Mouse (Mus musculus) limb, embryonic 10.5 days (tissue): ENCODE measurements around the gene Gpr155. TPM values are rescaled to one million over a fixed set of nuclear protein-coding genes. Genes with fewer than 3 reads are reported as not detected.

Experiments used
- DNase-seq: peaks from one replicate; pipeline ENCODE4 v3.0.0-alpha.2; 2017; ENCODE audit warnings: low spot score
- H3K27ac ChIP-seq: fragments of 300-500 bp; sonication (generic); 2 replicates; pipeline ENCODE4 v1.5.1; 2016; ENCODE audit warnings: mild to moderate bottlenecking
- H3K27me3 ChIP-seq: fragments of 300-500 bp; sonication (generic); 2 replicates; pipeline ENCODE4 v1.6.1; 2016; ENCODE audit warnings: low read depth, mild to moderate bottlenecking; ENCODE audit not compliant: poor library complexity, severe bottlenecking
- H3K36me3 ChIP-seq: fragments of 300-500 bp; sonication (generic); 2 replicates; pipeline ENCODE4 v1.6.1; 2016; ENCODE audit warnings: mild to moderate bottlenecking, moderate library complexity
- H3K4me1 ChIP-seq: fragments of 300-500 bp; sonication (generic); 2 replicates; pipeline ENCODE4 v1.6.1; 2016
- H3K4me3 ChIP-seq: fragments of 300-500 bp; sonication (generic); 2 replicates; pipeline ENCODE4 v1.5.1; 2016; ENCODE audit warnings: mild to moderate bottlenecking, moderate library complexity
- H3K9me3 ChIP-seq: fragments of 300-500 bp; sonication (generic); replicated peaks from 2 replicates; pipeline ENCODE4 v1.6.1; 2016; ENCODE audit warnings: mild to moderate bottlenecking
- WGBS: fragments of 180-500 bp; shearing (Covaris S2); methylation state at CpG from one replicate; pipeline ENCODE4 v1.1.7; 2016; 5-methylcytosine and 5-hydroxymethylcytosine counted together
- polyA plus RNA-seq: library from polyadenylated mRNA; unstranded; fragments of >200 nt; fragmentation: Nextera tagmentation; extraction: Ambion mirVana; gene quantifications from 2 replicates; pipeline ENCODE4 v1.2.1, GENCODE M21; 2016

The Gpr155 gene
- polyA plus RNA-seq, 1 experiment from 2014 or later, result 2.4 TPM

DNA sequence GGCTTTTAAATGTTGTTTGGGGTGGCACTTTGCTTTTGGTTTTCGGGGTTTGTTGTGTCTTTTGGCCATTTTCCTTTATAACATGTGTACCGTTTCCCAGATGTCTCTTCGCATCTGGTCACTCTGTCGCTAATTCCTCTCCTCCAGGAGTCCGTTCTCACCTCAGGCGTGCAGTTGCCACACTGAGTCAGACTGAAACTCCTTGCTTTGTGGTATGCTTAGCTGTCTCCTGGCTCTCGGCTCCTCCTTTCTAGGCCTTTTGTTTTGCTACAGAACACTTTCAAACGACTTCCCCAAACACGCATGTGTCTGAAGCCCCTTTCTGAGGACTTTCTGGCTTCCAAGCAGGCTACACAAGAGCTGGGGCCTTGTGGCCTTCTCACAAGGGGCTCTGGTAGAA is 18.1 kb upstream of the Gpr155 start:
- Histone ChIP-seq H3K9me3 (no peaks in the 10 kb centered on the region), H3K36me3 (no peaks in the 10 kb centered on the region), H3K4me3 (no peak overlapping the region), H3K27me3 (no peaks in the 10 kb centered on the region), H3K4me1 (peaks cover 35% of the 10 kb centered on the region), H3K27ac (no peak overlapping the region)
- WGBS, result 85% methylated on average over 9 of the region's 9 CpGs
- no peak for DNase-seq

DNA sequence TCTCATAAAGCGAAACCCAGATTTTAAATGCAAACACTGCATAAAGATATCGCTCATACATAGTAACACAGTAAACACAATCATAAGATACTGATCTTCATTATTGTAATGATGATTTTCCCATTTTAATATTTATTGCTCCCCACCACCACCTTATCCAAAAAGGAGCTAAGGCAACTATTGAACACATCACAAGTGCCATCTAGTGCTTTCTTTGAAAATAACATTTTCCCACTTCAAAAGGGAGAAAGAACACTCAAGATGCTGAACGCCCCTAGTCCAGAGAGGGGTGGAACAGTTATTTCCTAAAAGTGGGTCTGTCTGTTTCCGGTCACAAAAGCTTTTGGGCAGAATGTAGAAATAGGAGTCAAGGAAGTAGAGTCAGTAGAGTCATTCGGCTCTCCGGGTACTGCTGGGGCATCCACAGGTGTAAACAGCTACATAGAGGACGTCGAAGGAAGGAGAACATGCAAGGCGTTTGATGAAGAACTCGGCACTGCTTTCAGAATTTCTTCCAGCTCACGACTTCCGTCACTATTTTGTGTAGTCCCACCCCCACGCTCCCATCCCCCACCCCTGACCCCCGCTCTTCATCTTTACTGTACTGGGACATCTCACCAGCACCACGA is 17.1 kb upstream of the Gpr155 start:
- H3K27ac ChIP-seq, result no peak overlapping the region
- no peaks in the 10 kb centered on the region for H3K27me3 ChIP-seq
- 80% methylated on average over 15 of the region's 15 CpGs for WGBS
- no peak overlapping the region for H3K4me3 ChIP-seq
- no peak for DNase-seq
- no peaks in the 10 kb centered on the region for H3K36me3 ChIP-seq
- H3K9me3 ChIP-seq, result no peaks in the 10 kb centered on the region
- H3K4me1 ChIP-seq, result peaks cover 30% of the 10 kb centered on the region

DNA sequence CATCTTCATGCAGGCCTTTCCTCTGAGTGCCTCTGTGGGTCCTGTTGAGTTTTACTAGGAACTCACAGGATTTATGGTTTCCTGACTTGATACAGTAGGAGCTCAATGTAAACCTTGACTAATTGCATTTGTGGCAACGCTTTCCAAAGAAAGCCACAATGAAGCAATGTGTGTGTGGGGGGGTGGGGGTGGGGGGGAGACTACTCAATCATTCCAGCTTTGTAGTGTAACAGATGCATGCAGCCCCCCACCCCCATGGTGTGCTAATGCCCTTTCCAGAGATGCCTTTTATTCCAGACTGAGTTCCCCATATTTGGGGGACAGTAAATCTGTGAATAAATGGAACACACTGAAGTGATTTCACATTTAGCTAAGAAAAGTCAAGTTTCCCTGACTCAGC is 15.3 kb upstream of the Gpr155 start:
- H3K4me3 ChIP-seq, result no peak overlapping the region
- no peaks in the 10 kb centered on the region for H3K36me3 ChIP-seq
- no peaks in the 10 kb centered on the region for H3K27me3 ChIP-seq
- H3K27ac ChIP-seq, result peak overlapping the region; percentile 15; the same call in 1 of the 2 replicates
- no peaks in the 10 kb centered on the region for H3K9me3 ChIP-seq
- peaks cover 29% of the 10 kb centered on the region for H3K4me1 ChIP-seq
- 35% methylated on average over 1 of the region's 1 CpGs for WGBS
- DNase-seq, result no peak

DNA sequence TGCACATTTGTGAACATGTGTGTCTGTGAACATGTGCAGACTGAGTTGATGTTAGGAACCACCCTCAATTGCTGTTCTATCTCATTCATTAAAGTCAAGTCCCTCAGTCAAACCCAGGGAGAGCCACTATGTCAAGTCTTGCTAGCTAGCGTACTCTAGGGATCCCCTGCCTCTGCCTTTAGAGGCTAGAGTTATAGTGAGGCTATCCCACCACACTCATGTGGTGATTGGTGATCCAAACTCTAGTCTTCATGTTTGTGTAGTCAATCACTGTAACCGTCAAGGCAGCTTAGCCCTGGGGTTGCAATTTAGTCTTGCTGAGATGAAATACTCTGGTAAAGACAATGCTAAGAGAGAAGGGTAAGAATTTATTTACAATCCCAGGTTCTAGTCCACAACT is 11.1 kb upstream of the Gpr155 start:
- no peak overlapping the region for H3K4me3 ChIP-seq
- no peaks in the 10 kb centered on the region for H3K9me3 ChIP-seq
- H3K27me3 ChIP-seq, result no peaks in the 10 kb centered on the region
- H3K4me1 ChIP-seq, result peaks cover 16% of the 10 kb centered on the region
- H3K27ac ChIP-seq, result no peak overlapping the region
- DNase-seq, result no peak
- 97% methylated on average over 2 of the region's 2 CpGs for WGBS
- H3K36me3 ChIP-seq, result no peaks in the 10 kb centered on the region

DNA sequence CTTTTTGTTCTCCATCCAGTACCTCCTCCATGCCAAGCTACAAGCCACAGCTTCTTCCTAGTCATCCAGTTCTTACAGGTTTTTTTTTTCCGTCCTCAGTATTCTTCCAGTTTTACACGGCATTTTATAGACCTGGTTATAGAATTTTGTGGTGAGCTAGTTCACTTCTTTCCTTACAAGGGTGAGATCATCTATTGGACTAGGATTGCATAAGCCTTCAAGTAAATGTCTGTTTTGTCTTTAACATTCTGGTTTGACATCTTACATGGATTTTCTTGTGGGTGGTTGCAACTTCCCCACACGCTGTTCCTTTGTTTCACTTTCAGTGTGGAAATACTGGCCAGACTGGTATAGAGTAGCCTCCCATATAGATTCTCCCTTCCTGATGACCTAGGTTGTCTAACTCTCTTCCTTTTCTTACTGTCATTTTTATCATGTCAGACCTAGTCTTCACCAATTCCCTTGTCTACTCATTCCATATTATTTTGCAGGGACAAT is 10.5 kb upstream of the Gpr155 start:
- no peak for DNase-seq
- Histone ChIP-seq H3K36me3 (no peaks in the 10 kb centered on the region), H3K4me3 (no peak overlapping the region), H3K4me1 (peaks cover 13% of the 10 kb centered on the region), H3K27me3 (no peaks in the 10 kb centered on the region), H3K9me3 (no peaks in the 10 kb centered on the region), H3K27ac (no peak overlapping the region)
- 95% methylated on average over 3 of the region's 3 CpGs for WGBS

DNA sequence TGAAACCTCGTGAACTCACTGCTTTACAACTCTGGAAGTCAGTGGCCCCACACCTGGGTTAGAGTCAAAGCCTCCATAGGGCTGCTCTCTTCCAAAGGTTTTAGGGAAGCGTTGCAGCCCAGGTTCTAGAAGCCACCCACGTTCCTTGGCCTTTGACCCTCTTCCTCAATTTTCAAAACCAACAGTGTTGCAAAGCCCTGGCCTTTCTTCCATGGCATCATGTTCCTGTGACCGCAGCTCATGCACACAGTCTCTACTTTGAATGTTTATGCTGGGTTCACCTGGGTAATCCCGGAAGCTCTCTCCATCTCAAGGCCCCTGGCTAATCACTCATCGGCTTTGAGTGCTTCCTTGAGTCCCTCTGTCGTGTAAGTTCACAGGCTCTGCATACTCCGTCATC is 9.1 kb upstream of the Gpr155 start:
- DNase-seq, result no peak
- Histone ChIP-seq H3K36me3 (no peaks in the 10 kb centered on the region), H3K4me1 (no peaks in the 10 kb centered on the region), H3K9me3 (no peaks in the 10 kb centered on the region), H3K27ac (no peak overlapping the region), H3K27me3 (no peaks in the 10 kb centered on the region), H3K4me3 (no peak overlapping the region)
- WGBS, result 85% methylated on average over 8 of the region's 8 CpGs

DNA sequence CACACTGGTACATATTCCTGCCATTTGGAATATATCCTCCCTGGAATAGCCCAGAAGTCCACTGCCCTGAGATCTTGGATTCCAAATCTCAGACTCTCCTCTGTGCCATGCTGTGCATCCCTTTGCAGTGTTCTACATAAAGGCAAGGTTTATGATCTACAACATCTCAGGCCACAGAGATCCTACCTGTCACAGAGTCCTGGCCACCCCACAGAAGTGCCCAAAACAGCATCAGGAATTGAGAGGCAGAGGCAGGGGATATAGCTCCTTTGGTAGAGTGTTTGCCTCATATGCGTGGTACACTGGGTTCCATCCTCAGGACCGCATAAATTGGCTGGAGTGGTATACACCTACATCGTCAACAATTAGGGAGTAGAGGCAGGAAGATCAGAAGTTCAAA is 8.1 kb upstream of the Gpr155 start:
- Histone ChIP-seq H3K9me3 (no peaks in the 10 kb centered on the region), H3K4me1 (no peaks in the 10 kb centered on the region), H3K36me3 (no peaks in the 10 kb centered on the region), H3K4me3 (no peak overlapping the region), H3K27me3 (no peaks in the 10 kb centered on the region), H3K27ac (no peak overlapping the region)
- DNase-seq, result no peak
- WGBS, result 88% methylated on average over 3 of the region's 3 CpGs

DNA sequence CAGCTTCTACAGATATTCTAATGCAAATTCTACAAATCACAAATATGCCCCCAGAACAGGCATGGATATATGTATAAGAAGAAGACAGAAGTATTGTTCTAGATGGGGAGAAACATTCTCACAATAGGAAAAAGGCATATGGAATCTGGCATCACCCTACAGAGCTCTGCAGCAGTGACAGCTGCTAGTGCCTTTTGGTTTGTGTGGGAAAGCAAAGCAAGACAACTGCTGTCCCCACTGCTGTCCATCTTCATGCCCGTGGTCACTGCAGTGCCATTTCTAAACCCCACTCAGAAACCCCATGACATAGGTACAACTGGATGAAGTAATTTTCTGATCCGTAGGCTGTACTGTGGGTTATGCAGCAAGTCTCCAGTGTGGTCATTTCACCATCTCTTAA is 6.4 kb upstream of the Gpr155 start:
- no peak overlapping the region for H3K4me3 ChIP-seq
- no peaks in the 10 kb centered on the region for H3K9me3 ChIP-seq
- no peaks in the 10 kb centered on the region for H3K36me3 ChIP-seq
- WGBS, result 88% methylated on average over 2 of the region's 2 CpGs
- H3K4me1 ChIP-seq, result no peaks in the 10 kb centered on the region
- H3K27ac ChIP-seq, result no peak overlapping the region
- H3K27me3 ChIP-seq, result no peaks in the 10 kb centered on the region
- DNase-seq, result peak; percentile 19

DNA sequence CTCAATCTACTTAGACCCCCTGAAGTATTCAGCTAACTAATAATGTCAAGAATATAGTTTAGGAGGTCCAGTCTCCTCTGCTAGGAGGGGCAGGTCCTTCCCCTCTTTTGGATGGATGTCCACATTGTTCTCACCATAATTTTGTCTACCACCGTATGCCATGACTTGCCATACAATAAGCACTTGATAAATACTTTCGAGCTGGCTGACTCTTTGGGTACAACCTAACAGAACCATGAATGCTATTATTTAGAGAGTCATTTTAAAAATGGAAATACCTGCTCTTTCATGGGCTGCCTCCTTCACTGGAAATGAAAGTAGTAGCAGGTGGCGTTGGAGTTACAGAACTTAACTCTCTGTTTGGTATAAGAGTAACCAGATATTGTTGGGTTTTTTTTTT is 3.6 kb upstream of the Gpr155 start:
- H3K36me3 ChIP-seq, result no peaks in the 10 kb centered on the region
- WGBS, result 92% methylated on average over 3 of the region's 3 CpGs
- H3K4me1 ChIP-seq, result peaks cover 9% of the 10 kb centered on the region
- H3K27me3 ChIP-seq, result peaks cover 6% of the 10 kb centered on the region; the same call in 1 of the 2 replicates
- no peak for DNase-seq
- H3K27ac ChIP-seq, result no peak overlapping the region
- H3K9me3 ChIP-seq, result no peaks in the 10 kb centered on the region
- no peak overlapping the region for H3K4me3 ChIP-seq

DNA sequence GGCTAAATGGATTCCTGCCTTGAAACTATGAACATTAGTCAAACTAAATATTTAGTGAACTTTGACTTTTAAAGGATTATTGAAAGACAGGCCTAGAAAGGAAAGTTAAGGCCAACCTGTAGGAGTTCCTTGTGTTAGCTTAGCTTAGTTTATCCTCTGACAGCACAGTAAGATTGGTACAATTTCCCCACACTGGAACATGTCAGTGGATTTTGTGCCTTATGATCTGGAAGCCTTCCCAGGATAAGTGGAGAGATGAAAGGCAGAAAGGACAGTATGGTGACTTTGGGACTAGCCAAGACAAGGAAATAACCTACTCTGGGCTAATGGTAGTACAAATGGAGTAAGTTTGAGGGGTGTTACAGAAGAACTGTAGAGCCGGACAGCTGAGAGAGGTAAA is 1.4 kb upstream of the Gpr155 start:
- peaks cover 9% of the 10 kb centered on the region for H3K4me1 ChIP-seq
- WGBS, result 83% methylated on average over 1 of the region's 1 CpGs
- no peak overlapping the region for H3K4me3 ChIP-seq
- H3K27ac ChIP-seq, result no peak overlapping the region
- peak; percentile 20 for DNase-seq
- H3K36me3 ChIP-seq, result no peaks in the 10 kb centered on the region
- no peaks in the 10 kb centered on the region for H3K9me3 ChIP-seq
- H3K27me3 ChIP-seq, result peaks cover 11% of the 10 kb centered on the region; the same call in 1 of the 2 replicates

DNA sequence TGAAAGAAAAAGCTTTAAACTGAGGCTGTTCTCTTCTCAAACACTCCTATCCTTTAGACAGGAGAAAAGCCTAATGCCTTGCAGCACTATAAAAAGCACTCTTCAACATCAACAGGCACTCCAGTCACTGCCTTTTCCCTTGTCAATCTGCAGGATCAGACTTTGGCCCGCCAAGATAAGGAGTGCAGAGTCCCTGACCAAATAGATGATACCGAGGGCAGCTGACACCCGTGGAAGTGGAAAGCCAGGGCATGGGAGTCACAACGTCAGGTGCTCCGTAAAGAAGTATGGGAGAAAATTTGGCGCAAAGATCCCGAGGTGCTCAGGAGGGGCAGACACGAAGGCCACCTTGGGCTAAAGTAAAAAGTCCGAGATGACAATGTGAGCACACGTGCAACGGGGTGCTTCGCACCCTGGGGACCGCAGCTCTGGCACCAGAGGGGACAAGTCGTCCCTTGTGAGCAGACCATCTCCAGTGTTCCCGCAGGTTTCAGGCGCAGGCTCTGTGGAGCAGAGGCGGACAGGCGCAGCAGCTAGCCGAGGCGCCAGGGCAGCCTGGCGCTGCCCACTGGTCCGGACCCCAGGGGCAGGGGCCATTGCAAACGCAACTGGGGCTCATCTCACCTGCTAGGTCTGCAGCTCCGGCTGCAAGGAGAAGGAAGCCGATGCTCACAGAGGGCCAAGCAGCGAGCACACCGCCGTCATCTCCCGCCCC is 574 bp downstream of the Gpr155 start:
- DNase-seq, result no peak
- 2% methylated on average over 29 of the region's 29 CpGs for WGBS
- peak overlapping the region; percentile 79 for H3K27ac ChIP-seq

DNA sequence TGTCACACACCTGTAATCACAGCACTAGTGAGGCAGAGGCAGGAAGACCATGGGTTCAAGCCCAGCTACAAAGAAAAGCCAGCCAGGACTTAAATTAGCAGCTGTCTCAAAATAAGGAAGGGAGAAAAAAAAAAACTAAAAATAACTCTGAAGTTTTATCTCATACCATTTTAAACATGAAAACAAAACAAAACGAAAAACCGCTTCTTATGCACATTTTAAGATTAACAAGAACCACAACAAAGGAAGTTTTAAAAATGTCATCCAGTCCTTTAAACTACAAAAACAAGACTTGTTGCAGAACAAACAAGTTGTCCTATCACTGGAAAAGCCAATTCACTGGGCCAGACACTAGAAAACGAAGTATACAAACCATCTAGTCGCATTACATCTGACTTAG is 1.2 kb downstream of the Gpr155 start:
- H3K4me1 ChIP-seq, result peaks cover 9% of the 10 kb centered on the region
- no peak overlapping the region for H3K27ac ChIP-seq
- peak overlapping the region; percentile 68; the same call in 1 of the 2 replicates for H3K4me3 ChIP-seq
- DNase-seq, result no peak
- WGBS, result 82% methylated on average over 4 of the region's 4 CpGs
- no peaks in the 10 kb centered on the region for H3K9me3 ChIP-seq
- H3K36me3 ChIP-seq, result no peaks in the 10 kb centered on the region
- peaks cover 11% of the 10 kb centered on the region; the same call in 1 of the 2 replicates for H3K27me3 ChIP-seq

More for the DNA sequence above, 574 bp downstream of the Gpr155 start:
- Histone ChIP-seq H3K36me3 (no peaks in the 10 kb centered on the region), H3K4me3 (peak overlapping the region; percentile 68), H3K27me3 (peaks cover 11% of the 10 kb centered on the region; the same call in 1 of the 2 replicates), H3K9me3 (no peaks in the 10 kb centered on the region), H3K4me1 (peaks cover 9% of the 10 kb centered on the region)

DNA sequence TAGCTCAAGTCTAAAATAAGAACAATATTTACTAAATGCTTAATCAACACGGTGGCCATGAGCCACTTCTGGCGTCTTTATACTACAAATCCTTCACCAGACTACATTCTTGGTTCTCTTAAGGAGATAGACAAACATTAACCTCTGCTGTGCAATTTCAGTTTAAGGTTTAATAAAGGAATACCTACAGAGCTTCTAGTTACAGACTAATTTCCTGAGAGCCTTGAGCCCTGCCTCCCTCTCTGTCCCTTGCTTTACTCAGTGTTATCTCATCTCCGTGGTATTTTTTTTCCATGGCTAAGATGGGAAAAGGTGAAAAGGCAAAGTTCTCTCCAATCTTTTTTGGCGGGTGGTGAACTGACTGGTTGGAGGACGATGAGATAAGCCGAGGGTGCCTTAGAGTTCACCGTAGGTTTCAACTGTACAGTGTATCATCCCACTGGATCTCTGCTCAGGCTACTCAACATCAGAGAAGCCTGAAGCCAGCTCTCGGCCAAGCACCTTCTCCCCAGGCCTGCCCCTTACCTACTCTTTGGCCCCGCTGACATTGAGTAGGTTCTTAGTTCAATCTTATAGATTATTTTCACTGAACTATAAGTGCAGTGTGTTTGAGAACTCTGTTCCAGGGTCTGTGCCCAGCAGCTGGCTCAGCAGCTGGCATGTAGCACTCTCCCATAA is 5.9 kb downstream of the Gpr155 start:
- peaks cover 8% of the 10 kb centered on the region; the same call in 1 of the 2 replicates for H3K4me1 ChIP-seq
- H3K9me3 ChIP-seq, result no peaks in the 10 kb centered on the region
- H3K4me3 ChIP-seq, result no peak overlapping the region
- peak; percentile 14 for DNase-seq
- no peak overlapping the region for H3K27ac ChIP-seq
- peaks cover 7% of the 10 kb centered on the region; the same call in 1 of the 2 replicates for H3K27me3 ChIP-seq
- 88% methylated on average over 9 of the region's 9 CpGs for WGBS
- H3K36me3 ChIP-seq, result no peaks in the 10 kb centered on the region
